Mouse (Mus musculus) embryonic facial prominence, embryonic 10.5 days (tissue): Measurements from ENCODE around the gene Madd. TPM values are rescaled to one million over a fixed set of nuclear protein-coding genes. Genes with fewer than 3 reads are reported as not detected.

Experiments
- DNase-seq: peaks from one replicate; pipeline ENCODE4 v3.0.0-alpha.2; 2017; ENCODE audit warnings: low spot score
- H3K27ac ChIP-seq: fragments of 300-500 bp; sonication (generic); replicated peaks from 2 replicates; pipeline ENCODE4 v1.5.1; 2016; ENCODE audit warnings: mild to moderate bottlenecking
- H3K27me3 ChIP-seq: fragments of 300-500 bp; sonication (generic); replicated peaks from 2 replicates; pipeline ENCODE4 v1.6.1; 2016; ENCODE audit warnings: low read depth, mild to moderate bottlenecking; ENCODE audit not compliant: poor library complexity, severe bottlenecking
- H3K36me3 ChIP-seq: fragments of 300-500 bp; sonication (generic); replicated peaks from 2 replicates; pipeline ENCODE4 v1.6.1; 2016; ENCODE audit warnings: mild to moderate bottlenecking, moderate library complexity
- H3K4me1 ChIP-seq: fragments of 300-500 bp; sonication (generic); 2 replicates; pipeline ENCODE4 v1.6.1; 2016
- H3K4me3 ChIP-seq: fragments of 300-500 bp; sonication (generic); 2 replicates; pipeline ENCODE4 v1.5.1; 2016; ENCODE audit warnings: mild to moderate bottlenecking, moderate library complexity
- H3K9me3 ChIP-seq: fragments of 300-500 bp; sonication (generic); 2 replicates; pipeline ENCODE4 v1.6.1; 2016; ENCODE audit warnings: mild to moderate bottlenecking
- WGBS: fragments of 180-500 bp; shearing (Covaris S2); methylation state at CpG from one replicate; pipeline ENCODE4 v1.1.7; 2016; 5-methylcytosine and 5-hydroxymethylcytosine counted together
- polyA plus RNA-seq: library from polyadenylated mRNA; unstranded; fragments of >200 nt; fragmentation: Nextera tagmentation; extraction: Ambion mirVana; gene quantifications from 2 replicates; pipeline ENCODE4 v1.2.1, GENCODE M21; 2016

The Madd gene
- polyA plus RNA-seq, 1 experiment from 2014 or later: 12.1 TPM

- no peaks in the 10 kb centered on the region for H3K9me3 ChIP-seq
- no peak for DNase-seq
- H3K27me3 ChIP-seq: peaks cover 14% of the 10 kb centered on the region; the same call in 1 of the 2 replicates
- no peak overlapping the region for H3K27ac ChIP-seq
- H3K4me1 ChIP-seq: peaks cover 12% of the 10 kb centered on the region
- 86% methylated on average over 16 of the region's 16 CpGs for WGBS
- H3K4me3 ChIP-seq: no peak overlapping the region
- no peaks in the 10 kb centered on the region for H3K36me3 ChIP-seq
Observed at GRCm38 (mm10) chr2:91190501-91190900, 6.9 kb upstream of the Madd start.

GRCm38 (mm10) chr2:91187431-91187830 lies 3.8 kb upstream of the Madd start:
- no peak for DNase-seq
- Histone ChIP-seq H3K36me3 (no peaks in the 10 kb centered on the region), H3K27me3 (no peaks in the 10 kb centered on the region), H3K4me1 (peaks cover 13% of the 10 kb centered on the region), H3K27ac (no peak overlapping the region), H3K9me3 (no peaks in the 10 kb centered on the region), H3K4me3 (no peak overlapping the region)
- WGBS: 68% methylated on average over 4 of the region's 4 CpGs

- WGBS: 77% methylated on average over 1 of the region's 1 CpGs
- Histone ChIP-seq H3K9me3 (no peaks in the 10 kb centered on the region), H3K27ac (no peak overlapping the region), H3K36me3 (no peaks in the 10 kb centered on the region), H3K4me3 (no peak overlapping the region), H3K27me3 (peaks cover 9% of the 10 kb centered on the region), H3K4me1 (peaks cover 23% of the 10 kb centered on the region)
- no peak for DNase-seq
Observed at GRCm38 (mm10) chr2:91186208-91186607, 2.6 kb upstream of the Madd start.

GRCm38 (mm10) chr2:91183148-91183513 lies 506 bp downstream of the Madd start:
- Histone ChIP-seq H3K9me3 (no peaks in the 10 kb centered on the region), H3K27me3 (peaks cover 17% of the 10 kb centered on the region), H3K4me1 (peaks cover 23% of the 10 kb centered on the region), H3K27ac (peak overlapping the region; percentile 82), H3K4me3 (peak overlapping the region; percentile 90), H3K36me3 (peaks cover 2% of the 10 kb centered on the region; the same call in 1 of the 2 replicates)
- peak; percentile 95 for DNase-seq
- under 1% methylated on average over 9 of the region's 9 CpGs for WGBS

- under 1% methylated on average over 81 of the region's 81 CpGs for WGBS
- peaks cover 17% of the 10 kb centered on the region for H3K27me3 ChIP-seq
- H3K9me3 ChIP-seq: no peaks in the 10 kb centered on the region
- peaks cover 23% of the 10 kb centered on the region for H3K4me1 ChIP-seq
- peak overlapping the region; percentile 90 for H3K4me3 ChIP-seq
- DNase-seq: peak; percentile 89
- H3K36me3 ChIP-seq: peaks cover 7% of the 10 kb centered on the region
- peak overlapping the region; percentile 82 for H3K27ac ChIP-seq
Observed at GRCm38 (mm10) chr2:91182405-91183147, 1.1 kb downstream of the Madd start.

GRCm38 (mm10) chr2:91182016-91182404 lies 1.6 kb downstream of the Madd start:
- no peaks in the 10 kb centered on the region for H3K9me3 ChIP-seq
- H3K27me3 ChIP-seq: peaks cover 17% of the 10 kb centered on the region
- no peak overlapping the region for H3K27ac ChIP-seq
- 16% methylated on average over 8 of the region's 8 CpGs for WGBS
- H3K4me1 ChIP-seq: peaks cover 23% of the 10 kb centered on the region
- H3K4me3 ChIP-seq: peak overlapping the region; percentile 90
- peaks cover 7% of the 10 kb centered on the region for H3K36me3 ChIP-seq
- peak; percentile 13 for DNase-seq

GRCm38 (mm10) chr2:91180706-91181105 lies 2.9 kb downstream of the Madd start:
- H3K36me3 ChIP-seq: peaks cover 16% of the 10 kb centered on the region
- no peak overlapping the region for H3K4me3 ChIP-seq
- WGBS: 71% methylated on average over 5 of the region's 5 CpGs
- no peak for DNase-seq
- peaks cover 17% of the 10 kb centered on the region for H3K27me3 ChIP-seq
- H3K9me3 ChIP-seq: no peaks in the 10 kb centered on the region
- peaks cover 23% of the 10 kb centered on the region for H3K4me1 ChIP-seq
- no peak overlapping the region for H3K27ac ChIP-seq

- Histone ChIP-seq H3K4me1 (peaks cover 23% of the 10 kb centered on the region), H3K27ac (no peak overlapping the region), H3K27me3 (peaks cover 17% of the 10 kb centered on the region), H3K9me3 (no peaks in the 10 kb centered on the region), H3K36me3 (peaks cover 19% of the 10 kb centered on the region), H3K4me3 (no peak overlapping the region)
- DNase-seq: no peak
- WGBS: 42% methylated on average over 4 of the region's 4 CpGs
Observed at GRCm38 (mm10) chr2:91179825-91180224, 3.8 kb downstream of the Madd start.

- no peak for DNase-seq
- Histone ChIP-seq H3K4me3 (no peak overlapping the region), H3K4me1 (no peaks in the 10 kb centered on the region; the same call in 1 of the 2 replicates), H3K36me3 (peaks cover 38% of the 10 kb centered on the region), H3K27ac (no peak overlapping the region), H3K9me3 (no peaks in the 10 kb centered on the region), H3K27me3 (peaks cover 8% of the 10 kb centered on the region)
- 78% methylated on average over 6 of the region's 6 CpGs for WGBS
Observed at GRCm38 (mm10) chr2:91176234-91176633, 7.4 kb downstream of the Madd start.

GRCm38 (mm10) chr2:91175490-91175889 lies 8.1 kb downstream of the Madd start:
- Histone ChIP-seq H3K4me1 (no peaks in the 10 kb centered on the region), H3K4me3 (no peak overlapping the region), H3K36me3 (peaks cover 39% of the 10 kb centered on the region), H3K27ac (no peak overlapping the region), H3K27me3 (peaks cover under 1% of the 10 kb centered on the region; the same call in 1 of the 2 replicates), H3K9me3 (no peaks in the 10 kb centered on the region)
- DNase-seq: no peak
- 87% methylated on average over 4 of the region's 4 CpGs for WGBS

- Histone ChIP-seq H3K4me3 (no peak overlapping the region), H3K36me3 (peaks cover 62% of the 10 kb centered on the region), H3K27me3 (no peaks in the 10 kb centered on the region), H3K9me3 (no peaks in the 10 kb centered on the region), H3K27ac (no peak overlapping the region), H3K4me1 (no peaks in the 10 kb centered on the region)
- DNase-seq: no peak
- WGBS: 90% methylated on average over 25 of the region's 25 CpGs
Observed at GRCm38 (mm10) chr2:91169587-91170322, 13.9 kb downstream of the Madd start.

- H3K4me3 ChIP-seq: no peak overlapping the region
- no peaks in the 10 kb centered on the region for H3K27me3 ChIP-seq
- no peak overlapping the region for H3K27ac ChIP-seq
- DNase-seq: no peak
- no peaks in the 10 kb centered on the region for H3K4me1 ChIP-seq
- H3K9me3 ChIP-seq: no peaks in the 10 kb centered on the region
- 73% methylated on average over 4 of the region's 4 CpGs for WGBS
- H3K36me3 ChIP-seq: peaks cover 71% of the 10 kb centered on the region
Observed at GRCm38 (mm10) chr2:91167629-91168028, 16.0 kb downstream of the Madd start.

- 93% methylated on average over 6 of the region's 6 CpGs for WGBS
- DNase-seq: no peak
- Histone ChIP-seq H3K4me1 (no peaks in the 10 kb centered on the region), H3K27ac (no peak overlapping the region), H3K27me3 (no peaks in the 10 kb centered on the region), H3K9me3 (no peaks in the 10 kb centered on the region), H3K4me3 (no peak overlapping the region), H3K36me3 (peaks cover 75% of the 10 kb centered on the region)
Observed at GRCm38 (mm10) chr2:91164991-91165390, 18.6 kb downstream of the Madd start.
